Mouse (Mus musculus) liver (tissue): ENCODE results near the gene Prkg2.

ENCODE experiments used
- DNase-seq: peaks from one replicate; pipeline ENCODE4 v3.0.0-alpha.2; 2020; ENCODE audit warnings: mixed read lengths

Prkg2 gene

DNA sequence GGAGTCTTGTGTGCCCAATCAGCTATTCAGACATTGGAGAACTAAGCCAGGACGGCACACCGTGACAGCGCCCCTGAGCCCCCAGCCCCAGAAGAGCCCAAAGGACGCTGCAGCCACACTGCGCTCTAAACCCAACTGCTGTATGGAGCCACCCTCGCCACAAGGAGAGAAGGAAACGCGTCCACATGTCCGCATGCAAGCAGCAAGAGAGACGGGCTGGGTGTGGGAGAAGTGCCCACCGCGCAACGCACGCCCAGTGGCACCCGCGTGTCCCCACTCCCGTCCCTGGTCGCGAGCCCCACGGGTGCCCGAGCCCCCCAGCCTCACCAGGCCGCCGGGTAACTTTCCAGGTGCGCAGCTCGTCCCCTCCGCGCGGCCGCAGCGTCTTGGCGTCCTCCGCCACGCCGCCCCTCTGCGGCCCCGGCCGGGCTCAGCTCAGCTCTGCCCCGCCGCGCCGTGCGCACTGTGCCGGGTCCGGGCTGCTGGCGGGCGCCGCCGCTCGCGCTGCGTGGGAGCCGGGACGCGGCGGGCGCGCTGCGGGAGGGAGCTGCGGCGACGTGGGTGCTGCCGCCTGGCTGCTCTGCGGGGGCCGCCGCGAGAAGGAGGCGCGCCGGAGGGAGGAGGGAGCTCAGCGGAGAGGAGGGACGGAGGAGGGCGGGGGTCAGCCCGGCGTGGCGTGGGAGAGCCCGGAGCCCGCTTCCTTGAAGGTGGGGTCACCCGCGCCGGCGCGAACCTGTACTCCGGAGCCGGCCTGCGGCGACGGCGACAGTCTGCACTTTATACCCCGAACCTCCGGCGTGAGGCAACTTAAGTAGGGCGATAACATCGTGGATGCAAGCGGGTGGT is at the start of gene Prkg2:
TSS of gene Prkg2 (minus strand) at position 756 of the 846 bp plus-strand sequence.
- peak; percentile 7 for DNase-seq

DNA sequence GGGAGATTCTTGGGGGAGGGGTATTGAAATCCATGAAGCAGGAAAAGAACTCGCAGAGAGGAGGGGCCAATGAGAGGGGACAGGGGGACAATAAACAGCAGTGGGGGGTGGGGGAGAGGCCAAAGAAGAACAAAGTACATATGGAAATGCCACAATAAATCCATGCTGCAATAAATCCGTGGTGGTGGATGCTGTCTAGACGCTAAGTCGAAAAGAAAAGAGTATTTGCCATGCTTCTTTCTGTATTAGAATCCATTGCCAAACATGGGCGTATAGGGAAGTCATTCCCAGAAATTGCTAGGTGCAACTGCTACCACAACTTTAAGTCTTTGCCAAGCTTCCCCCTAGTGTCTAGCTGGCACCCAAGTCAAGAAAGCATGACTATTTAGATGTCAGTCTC is 46.8 kb upstream of the Prkg2 start:
- DNase-seq: no peak

DNA sequence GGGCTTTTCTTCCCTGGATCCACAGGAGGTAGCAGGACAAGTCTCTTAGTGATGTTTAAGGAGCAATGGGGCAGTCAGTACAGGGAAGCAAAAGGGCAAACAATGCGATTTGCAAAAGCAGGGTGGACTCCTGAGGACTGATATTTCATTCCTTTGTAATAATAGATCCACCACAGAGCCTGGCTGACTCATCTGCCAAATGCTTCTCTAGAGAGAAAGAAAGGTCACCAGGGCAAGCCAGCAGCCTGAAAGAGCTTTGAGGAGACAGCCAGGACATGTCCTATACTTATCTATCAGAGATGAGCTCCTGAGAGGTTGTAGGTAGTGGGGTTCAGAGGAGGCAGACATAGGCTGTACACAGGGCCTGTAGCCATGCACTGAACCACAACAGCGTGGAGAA is 41.2 kb upstream of the Prkg2 start:
- DNase-seq: no peak

DNA sequence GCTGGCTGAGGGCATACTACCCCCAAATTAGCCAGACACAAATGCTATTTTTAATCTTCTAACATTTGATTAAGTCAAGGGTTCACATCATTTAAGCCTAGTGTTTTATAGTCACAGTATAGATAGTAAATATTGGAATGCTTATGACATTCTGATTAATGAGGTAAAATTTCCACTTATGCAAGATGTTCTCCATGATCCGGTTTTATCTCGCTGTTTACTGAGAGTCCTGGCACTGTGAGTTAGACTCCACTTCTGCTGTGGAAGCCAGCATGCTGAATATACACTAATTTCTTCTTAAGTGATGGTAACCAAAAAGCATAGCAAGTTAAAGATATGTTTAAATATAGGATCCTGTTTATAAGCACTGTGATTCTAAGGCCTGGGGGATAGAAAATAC is 31.2 kb upstream of the Prkg2 start:
- DNase-seq: no peak

DNA sequence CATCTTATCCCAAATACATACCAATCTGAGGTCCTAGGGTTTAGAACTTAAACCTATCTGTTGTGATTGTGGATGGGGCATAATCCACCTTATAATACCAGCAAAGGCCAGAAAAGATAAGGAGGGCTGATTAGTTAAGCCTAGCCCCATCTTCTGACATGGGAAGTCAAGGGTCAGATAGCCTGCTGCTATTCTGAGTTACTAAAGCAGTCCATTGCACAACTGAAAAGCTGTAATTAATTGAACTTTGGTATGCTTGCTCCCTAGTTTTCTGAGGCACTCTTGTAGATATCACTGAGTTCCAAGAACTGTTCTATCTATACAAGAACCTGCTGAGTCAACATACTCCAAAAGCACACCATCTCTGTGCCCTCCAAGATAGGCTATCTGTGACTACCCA is 25.4 kb upstream of the Prkg2 start:
- no peak for DNase-seq

DNA sequence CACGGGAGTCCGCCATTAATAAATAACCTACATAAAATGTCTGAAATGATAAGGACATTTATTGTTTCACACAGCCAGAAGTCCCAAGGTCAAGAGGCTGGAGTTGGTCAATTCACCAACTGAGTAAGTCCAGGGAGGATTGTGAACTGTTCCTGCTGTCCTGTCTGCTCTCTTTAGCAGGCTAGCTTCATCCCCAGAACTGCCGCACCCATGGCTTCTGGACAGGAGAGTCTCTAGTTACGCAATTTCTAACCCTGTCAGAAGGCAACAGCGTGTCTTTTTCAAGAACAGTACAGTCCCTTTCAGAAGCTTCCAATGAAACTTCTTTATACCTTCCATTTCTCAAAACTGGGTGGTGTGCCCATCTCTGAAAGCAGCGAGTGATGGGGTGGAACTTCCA is 1.9 kb upstream of the Prkg2 start:
- DNase-seq: no peak

DNA sequence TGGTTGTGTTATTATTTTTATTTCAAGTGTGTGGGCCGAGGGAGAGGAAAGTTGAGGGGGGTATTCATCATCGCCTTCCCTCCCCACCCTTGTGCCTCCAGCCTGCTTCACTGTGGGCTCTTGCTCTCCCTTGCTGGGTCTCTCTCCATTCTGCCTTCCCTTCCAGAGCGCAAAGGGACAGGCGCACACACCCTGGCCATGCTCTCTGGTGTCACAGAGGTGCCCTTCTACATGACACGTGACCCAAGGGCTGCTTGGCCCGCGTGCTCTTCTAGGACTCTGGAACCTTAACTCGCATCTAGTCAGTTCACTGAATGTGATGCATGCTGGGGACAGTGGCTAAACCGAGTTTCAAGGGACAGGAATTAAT is 276 bp upstream of the Prkg2 start:
- no peak for DNase-seq

DNA sequence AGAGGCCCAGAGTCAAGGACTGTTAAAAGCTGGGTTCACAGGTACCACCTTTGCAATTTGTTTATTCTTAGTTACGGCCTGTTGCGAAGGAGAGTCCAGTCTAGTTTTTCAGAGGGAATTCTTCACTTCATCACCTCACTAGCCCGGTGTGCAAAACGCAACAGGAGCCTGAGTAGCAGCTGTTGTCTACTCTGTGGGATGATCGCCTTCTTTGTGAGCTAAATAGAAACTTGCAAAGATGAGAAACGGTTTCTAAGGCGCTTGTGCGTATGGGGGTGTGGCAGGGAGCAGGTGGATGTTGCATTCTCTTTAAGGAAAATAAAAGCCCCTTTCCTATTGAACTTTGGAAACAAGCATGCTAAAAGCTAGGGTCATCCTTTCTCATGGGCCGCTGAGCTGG is 1.2 kb downstream of the Prkg2 start:
- no peak for DNase-seq

DNA sequence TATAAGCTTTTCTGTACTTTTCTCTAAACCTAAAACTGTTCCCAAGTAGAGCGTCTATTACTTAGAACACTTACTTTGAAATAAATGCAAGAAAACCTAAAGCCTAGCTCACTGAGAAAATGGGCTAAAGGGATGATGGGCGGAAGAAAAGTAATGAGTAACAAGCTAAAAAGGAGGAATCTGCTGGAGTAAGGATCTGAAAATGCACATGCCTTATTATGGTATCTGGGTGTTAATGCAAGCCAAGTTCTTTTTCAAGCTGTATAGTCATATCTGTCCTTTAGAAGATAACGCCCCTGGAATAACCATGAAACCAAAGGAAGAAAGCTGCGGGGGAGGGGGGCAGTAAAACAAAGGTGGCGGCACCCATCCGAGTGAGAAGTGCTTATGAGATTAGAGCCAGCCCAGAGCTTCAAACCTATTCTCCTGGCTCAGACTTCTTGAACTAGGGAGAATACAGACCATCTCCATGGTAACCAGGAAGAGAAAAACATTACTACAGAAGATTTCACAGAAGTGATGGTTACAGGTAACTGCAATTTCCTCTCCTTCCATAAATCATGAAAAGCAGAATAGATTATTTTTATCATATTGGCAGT is 5.5 kb downstream of the Prkg2 start:
- DNase-seq: no peak

DNA sequence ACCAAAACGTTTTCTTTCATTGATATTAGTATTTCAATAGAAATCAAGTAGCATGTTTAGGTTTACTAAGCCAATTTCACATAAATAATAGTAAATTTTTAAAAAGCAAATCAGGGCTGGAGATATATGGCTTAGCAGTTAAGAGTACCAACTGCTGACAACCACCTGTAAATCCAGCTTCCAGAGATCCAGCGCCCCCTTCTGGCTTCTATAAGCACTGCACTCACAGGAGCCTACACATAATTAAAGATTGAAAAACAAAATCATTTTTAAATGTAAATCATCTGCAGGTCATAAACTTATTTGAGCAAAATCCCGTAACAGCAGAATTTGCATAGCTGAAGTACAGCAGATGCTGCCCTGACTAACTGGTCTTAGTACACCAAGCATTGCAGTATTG is 10.8 kb downstream of the Prkg2 start:
- no peak for DNase-seq

DNA sequence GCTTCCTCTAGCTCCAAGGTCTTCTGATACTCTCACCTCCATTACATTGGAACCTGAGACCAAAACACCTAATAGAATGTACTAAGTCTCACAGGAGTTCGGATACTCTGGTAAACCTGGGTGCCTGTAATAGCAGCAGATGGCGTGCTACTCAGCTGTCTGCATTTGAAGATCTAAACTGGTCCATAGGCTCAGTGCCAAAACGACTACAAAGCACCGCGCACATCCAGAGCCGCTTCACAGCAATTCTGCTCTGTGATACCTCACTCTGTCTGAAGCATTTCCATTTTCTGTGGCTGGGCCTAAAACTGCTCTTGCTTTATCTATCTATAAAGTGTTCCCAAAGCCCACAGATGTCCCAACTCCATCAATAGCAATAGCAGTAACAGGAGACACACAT is 17.4 kb downstream of the Prkg2 start:
- no peak for DNase-seq

DNA sequence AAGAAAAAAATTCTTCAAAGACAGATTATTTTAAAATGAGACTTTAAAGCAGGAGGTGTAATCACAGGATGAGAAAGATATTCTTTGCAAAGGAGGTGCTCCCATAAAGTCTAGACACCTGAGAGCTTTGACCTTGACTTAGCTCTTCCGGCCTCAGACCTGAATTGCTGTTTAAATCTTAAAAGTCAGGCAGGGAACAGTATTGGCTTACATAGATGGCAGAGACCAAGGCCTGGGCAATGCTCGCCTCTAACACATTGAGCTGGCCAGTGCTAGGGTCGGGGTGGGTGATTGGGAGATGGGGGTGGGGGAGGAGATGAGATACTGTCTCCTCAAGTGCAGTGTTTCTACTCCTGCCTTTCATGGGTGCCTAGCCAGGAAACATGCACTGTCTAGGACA is 22.0 kb downstream of the Prkg2 start:
- DNase-seq: no peak

DNA sequence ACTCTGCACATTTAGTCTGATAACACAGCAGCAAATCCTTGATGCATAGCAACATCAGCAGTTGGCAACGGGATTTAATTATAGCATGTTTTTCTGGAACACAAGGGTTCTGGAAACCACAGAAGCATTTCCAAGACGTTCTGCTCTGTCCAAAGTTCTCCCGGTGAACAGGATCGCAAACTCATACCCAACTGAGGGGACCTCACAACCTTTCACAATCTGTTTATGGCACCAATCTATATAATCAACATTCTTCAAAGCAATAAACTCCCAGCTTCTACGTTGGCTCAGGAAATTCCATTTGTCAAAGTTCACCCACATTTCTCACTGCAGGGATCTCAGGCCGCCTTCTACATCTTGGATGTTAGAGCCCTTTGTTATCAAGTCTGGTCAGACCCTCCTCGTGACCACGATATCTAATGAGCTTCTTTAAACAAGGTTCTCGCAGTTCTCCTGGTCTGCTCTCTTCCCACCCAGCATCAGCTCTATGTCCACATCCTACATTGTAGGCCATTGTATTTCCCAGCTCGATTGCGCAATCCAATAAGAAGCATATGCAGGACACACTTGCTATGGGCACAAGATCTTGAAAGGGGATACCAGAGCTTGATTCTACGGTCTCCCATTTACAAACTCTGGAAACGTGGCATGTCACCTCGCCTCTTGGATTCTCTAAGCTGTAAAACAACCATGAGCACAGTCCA is 26.6 kb downstream of the Prkg2 start:
- no peak for DNase-seq

DNA sequence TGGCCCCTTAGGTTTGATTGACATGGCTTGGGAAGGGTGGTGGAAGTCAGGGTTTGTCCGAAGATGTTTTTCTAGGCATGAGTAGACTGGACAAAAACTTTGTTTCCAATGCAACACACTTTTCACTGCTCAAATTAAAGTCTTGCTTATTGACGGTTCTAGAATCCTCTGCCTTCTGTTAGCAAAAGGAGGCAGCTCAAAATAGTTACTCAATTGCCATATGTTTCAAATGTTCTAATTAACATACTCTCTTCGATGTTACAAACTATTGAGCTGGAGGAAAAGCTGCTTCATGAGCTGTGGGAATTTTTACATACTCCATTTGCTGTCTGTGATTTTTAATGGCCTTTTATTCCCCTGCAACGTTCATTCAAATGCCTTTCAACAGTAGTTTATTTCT is 39.0 kb downstream of the Prkg2 start:
- no peak for DNase-seq

DNA sequence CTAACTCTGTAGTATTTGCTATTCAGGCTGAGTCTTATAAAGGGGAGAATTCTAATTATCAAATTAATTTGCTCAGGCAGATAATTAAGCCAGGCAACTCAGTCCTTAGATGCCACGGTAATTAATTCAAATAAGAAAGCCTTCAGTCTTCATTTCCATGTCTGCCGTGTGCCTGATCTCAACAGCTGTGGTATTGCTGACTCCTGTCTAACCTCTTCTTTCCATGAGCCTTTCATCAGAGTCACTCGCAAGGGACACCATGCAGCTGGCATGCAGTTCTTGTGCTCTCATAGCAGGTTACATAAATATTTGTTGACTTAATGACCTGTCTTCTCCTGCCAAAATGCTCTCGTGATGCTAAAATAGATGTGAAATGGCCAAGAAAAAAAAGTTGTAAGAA is 41.4 kb downstream of the Prkg2 start:
- no peak for DNase-seq

DNA sequence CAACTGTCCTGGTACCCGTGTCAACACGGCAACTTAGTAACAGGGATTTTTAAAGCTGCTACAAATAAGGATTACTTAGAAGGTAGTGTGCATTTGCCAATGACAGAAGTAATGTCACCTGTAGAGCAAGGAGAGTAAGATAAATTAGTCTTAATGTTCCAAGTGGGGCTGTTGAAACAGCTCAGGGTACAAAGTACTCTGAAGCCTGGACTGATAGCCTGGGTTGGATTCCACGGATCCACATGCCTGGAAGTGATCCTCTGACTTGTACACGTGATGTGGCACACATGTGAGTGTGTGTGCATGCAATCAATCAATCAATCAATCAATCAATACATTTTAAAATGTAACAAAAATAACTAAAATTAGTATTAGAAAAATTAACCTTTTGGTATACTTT is 45.6 kb downstream of the Prkg2 start:
- no peak for DNase-seq

DNA sequence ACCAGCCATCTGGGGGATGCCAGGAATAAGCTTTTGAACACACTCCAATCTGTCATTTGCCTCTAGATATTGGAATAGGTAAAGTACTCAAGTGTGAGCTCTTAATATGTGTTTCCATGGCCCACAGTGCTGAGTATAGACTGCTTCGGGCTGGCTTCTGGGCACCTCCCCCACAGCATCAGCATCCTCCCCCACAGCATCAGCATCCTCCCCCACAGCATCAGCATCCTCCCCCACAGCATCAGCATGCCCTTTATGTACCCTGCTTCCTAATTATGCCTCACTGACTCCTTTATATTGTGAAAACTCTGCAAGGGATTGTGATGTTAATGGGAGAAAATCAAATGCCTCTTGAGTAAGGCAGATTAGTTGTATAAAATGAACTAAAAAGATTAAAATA is 49.5 kb downstream of the Prkg2 start:
- DNase-seq: no peak

DNA sequence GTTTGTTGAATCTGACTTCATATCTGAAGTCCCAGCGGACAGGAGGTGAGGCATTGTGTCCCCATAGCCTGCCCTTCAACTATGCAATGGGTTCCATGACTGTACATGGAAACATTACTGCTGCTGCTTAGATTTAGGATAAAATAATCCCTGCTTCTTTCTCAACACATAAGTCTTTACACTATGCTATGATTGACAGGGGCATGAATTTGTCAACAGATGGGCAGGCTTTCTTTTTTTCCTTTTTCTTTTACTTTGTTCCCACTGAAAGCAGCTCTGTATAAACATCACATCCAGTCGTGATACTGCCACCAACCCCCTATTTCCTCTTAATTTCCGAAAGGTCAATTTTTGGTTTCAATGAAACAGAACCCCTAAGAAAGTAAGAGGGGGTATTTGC is 50.0 kb downstream of the Prkg2 start:
- no peak for DNase-seq

DNA sequence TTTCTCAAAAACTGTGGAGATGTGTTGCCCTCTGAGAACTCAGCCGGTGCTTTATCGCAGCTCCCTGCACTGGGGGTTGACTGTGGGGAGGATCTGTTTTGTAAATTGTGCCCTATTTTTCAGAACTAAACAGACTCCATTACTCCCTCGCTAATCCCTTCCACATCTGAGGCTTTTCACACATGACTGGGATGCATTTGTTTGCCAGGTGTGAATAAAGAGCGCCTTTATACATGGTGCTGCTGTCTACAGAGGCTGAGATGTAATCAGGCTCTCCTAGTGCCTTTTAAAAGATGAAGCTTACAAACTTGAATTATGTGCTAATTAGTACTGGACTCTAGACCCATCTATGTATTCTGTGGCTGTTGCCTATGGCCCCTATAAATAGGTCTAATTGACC is 50.7 kb downstream of the Prkg2 start:
- DNase-seq: no peak

DNA sequence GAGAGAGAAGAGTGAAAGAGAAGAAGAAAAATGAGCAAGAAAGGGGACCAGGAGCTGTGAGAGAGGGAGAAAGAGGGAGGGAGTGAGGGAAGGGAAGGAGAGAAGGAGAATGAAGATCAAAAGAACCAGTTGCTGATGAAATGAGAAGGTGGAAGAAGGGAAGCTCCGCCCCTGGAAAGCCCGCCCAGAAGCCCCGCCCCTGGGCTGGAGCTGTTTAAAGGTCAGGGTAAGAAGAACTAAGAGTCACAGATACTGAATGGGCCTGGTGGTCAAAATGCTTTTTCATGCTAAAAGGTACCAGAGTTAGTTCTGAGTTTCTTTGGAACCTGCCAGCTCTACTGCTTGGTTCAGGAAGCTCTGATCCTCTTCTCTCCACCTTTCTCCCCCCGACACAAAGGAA is 51.1 kb downstream of the Prkg2 start:
- DNase-seq: no peak

DNA sequence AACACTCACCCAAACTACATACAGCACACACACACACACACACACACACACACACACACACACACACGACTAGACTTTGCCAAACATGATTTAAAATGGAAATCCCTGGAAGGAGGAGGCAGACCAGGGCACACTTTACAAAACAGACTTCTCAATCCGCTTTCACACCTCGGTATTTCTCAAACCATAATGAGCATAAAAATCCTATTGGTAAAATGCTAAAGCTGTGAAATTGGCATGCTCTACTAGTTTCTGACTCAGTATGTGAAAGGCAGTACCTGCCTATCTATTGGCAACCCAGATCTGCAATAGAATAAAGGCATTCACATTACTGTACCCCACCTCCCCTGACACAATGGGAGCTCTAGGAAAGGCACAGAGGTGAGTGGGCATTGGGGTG is 52.1 kb downstream of the Prkg2 start:
- DNase-seq: no peak

DNA sequence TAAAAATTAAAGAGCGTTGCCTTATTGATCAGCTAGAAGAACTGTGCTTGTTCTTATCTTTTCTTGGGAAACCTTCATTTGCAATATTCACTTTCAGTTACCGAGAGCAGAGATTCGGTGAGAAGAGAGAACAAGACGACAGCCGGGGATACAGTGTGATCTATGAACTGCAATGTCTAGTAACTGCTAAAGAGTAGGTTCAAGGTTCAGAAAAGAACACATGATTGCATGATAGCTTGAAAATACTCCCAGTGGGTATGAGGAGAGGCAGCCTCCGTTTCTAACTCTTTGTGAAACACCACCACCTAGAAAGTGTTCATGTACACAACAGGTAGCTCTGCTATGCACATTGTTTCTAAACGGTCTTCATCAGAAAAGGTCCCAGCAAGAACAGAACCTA is 55.8 kb downstream of the Prkg2 start:
- no peak for DNase-seq

DNA sequence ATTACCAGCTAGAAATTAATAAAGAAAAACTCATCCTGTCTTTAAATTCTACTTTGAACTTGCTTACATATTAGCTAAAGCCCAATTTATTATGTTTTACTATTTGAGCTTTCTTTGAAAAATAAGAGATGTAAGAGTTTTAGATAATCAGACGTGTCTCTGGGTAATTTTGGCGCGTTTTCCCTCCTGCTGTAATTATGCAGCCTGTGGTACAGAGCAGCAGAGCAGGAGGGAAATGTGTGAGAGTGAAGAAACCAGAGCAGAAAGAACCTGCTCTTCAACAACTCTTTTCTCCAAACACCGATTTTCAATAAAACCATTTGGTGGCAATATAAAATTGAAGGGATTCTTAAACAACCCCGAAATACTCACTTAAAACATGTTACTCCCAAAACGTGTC is 58.8 kb downstream of the Prkg2 start:
- DNase-seq: no peak
